Mouse (Mus musculus) neural tube, embryonic 12.5 days (tissue): ENCODE measurements around the gene Dnttip2. TPM values are rescaled to one million over a fixed set of nuclear protein-coding genes. Genes with fewer than 3 reads are reported as not detected.
"Not testable (repeated sequence)": the region's sequence is repeated elsewhere in the genome, so short reads cannot be mapped to it uniquely, and the experiment has no call there.

ENCODE experiments used
- ATAC-seq: fragments of 200-750 bp; cut with Nextera tagmentation; 2 replicates; pipeline ENCODE4 v1.8.0; 2017; ENCODE audit warnings: low read depth, mild to moderate bottlenecking, moderate TSS enrichment, moderate library complexity; ENCODE audit not compliant: low FRiP score
- H3K27ac ChIP-seq: fragments of 300-500 bp; sonication (generic); 2 replicates; pipeline ENCODE4 v1.5.1; 2016
- H3K27me3 ChIP-seq: fragments of 300-500 bp; sonication (generic); replicated peaks from 2 replicates; pipeline ENCODE4 v1.6.1; 2016; ENCODE audit warnings: mild to moderate bottlenecking
- H3K36me3 ChIP-seq: fragments of 300-500 bp; sonication (generic); 2 replicates; pipeline ENCODE4 v1.6.1; 2016; ENCODE audit warnings: mild to moderate bottlenecking
- H3K4me1 ChIP-seq: fragments of 300-500 bp; sonication (generic); 2 replicates; pipeline ENCODE4 v1.6.1; 2016
- H3K4me2 ChIP-seq: fragments of 300-500 bp; sonication (generic); replicated peaks from 2 replicates; pipeline ENCODE4 v1.6.1; 2016; ENCODE audit warnings: mild to moderate bottlenecking
- H3K4me3 ChIP-seq: fragments of 300-500 bp; sonication (generic); 2 replicates; pipeline ENCODE4 v1.5.1; 2016
- H3K9ac ChIP-seq: fragments of 300-500 bp; sonication (generic); 2 replicates; pipeline ENCODE4 v1.6.1; 2016; ENCODE audit warnings: mild to moderate bottlenecking
- H3K9me3 ChIP-seq: fragments of 300-500 bp; sonication (generic); 2 replicates; pipeline ENCODE4 v1.6.1; 2016; ENCODE audit warnings: mild to moderate bottlenecking
- WGBS: fragments of 180-500 bp; shearing (Covaris S2); methylation state at CpG from one replicate; pipeline ENCODE4 v1.1.7; 2016; 5-methylcytosine and 5-hydroxymethylcytosine counted together
- polyA plus RNA-seq: library from polyadenylated mRNA; unstranded; fragments of >200 nt; fragmentation: Nextera tagmentation; extraction: Ambion mirVana; gene quantifications from 2 replicates; pipeline ENCODE4 v1.2.1, GENCODE M21; 2016

Dnttip2 gene
- polyA plus RNA-seq, 1 experiment from 2014 or later = 72.8 TPM

- no peaks in the 10 kb centered on the region for H3K4me1 ChIP-seq
- ATAC-seq = no peak
- H3K4me2 ChIP-seq = no peak overlapping the region
- 50% methylated on average over 3 of the region's 3 CpGs for WGBS
- H3K9me3 ChIP-seq = no peaks in the 10 kb centered on the region
- H3K27me3 ChIP-seq = no peaks in the 10 kb centered on the region
- H3K27ac ChIP-seq = no peak overlapping the region
- H3K9ac ChIP-seq = no peak overlapping the region
- H3K36me3 ChIP-seq = no peaks in the 10 kb centered on the region
- H3K4me3 ChIP-seq = no peak overlapping the region
Measured at GRCm38 (mm10) chr3:122252466-122253253, 21.5 kb upstream of the Dnttip2 start.

DNA sequence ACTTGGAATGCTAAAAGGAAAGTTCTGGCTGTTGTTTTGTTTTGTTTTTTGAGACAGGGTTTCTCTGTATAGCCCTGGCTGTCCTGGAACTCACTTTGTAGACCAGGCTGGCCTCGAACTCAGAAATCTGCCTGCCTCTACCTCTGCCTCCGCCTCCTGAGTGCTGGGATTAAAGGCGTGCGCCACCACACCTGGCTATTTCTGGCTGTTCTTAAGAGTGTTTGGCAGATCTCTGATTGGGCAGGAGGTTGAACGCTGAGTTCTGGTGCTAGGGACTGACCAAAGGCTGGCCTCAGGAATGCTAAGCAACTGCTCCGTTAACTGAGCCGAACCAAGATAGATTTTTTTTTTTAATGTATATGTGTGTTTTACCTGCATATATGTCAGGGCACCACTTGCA, 20.1 kb upstream of the Dnttip2 start:
- H3K4me2 ChIP-seq, H3K9ac ChIP-seq, H3K9me3 ChIP-seq, ATAC-seq, H3K4me3 ChIP-seq, H3K27ac ChIP-seq, H3K4me1 ChIP-seq, H3K27me3 ChIP-seq, H3K36me3 ChIP-seq: not testable (repeated sequence)
- WGBS = 87% methylated on average over 7 of the region's 7 CpGs

GRCm38 (mm10) chr3:122269986-122270385, 4.2 kb upstream of the Dnttip2 start:
- Histone ChIP-seq H3K4me2 (no peak overlapping the region), H3K9me3 (no peaks in the 10 kb centered on the region), H3K27ac (no peak overlapping the region), H3K4me3 (no peak overlapping the region), H3K4me1 (peaks cover 4% of the 10 kb centered on the region), H3K36me3 (peaks cover 7% of the 10 kb centered on the region; the same call in 1 of the 2 replicates), H3K27me3 (no peaks in the 10 kb centered on the region), H3K9ac (no peak overlapping the region)
- WGBS = 75% methylated on average over 5 of the region's 5 CpGs
- no peak for ATAC-seq

- Histone ChIP-seq H3K36me3 (peaks cover 20% of the 10 kb centered on the region), H3K4me1 (peaks cover 23% of the 10 kb centered on the region)
- 88% methylated on average over 1 of the region's 1 CpGs for WGBS
- H3K9me3 ChIP-seq, H3K4me2 ChIP-seq, H3K27ac ChIP-seq, H3K27me3 ChIP-seq, ATAC-seq, H3K9ac ChIP-seq, H3K4me3 ChIP-seq: not testable (repeated sequence)
Measured at GRCm38 (mm10) chr3:122272565-122272964, 1.6 kb upstream of the Dnttip2 start.

GRCm38 (mm10) chr3:122273407-122274240, 564 bp upstream of the Dnttip2 start:
- WGBS = 12% methylated on average over 20 of the region's 20 CpGs
- H3K27me3 ChIP-seq = no peaks in the 10 kb centered on the region
- H3K4me2 ChIP-seq = peak overlapping the region; percentile 40
- peak; percentile 94 for ATAC-seq
- peak overlapping the region; percentile 88; the same call in 1 of the 2 replicates for H3K9ac ChIP-seq
- no peak overlapping the region for H3K27ac ChIP-seq
- peaks cover 26% of the 10 kb centered on the region for H3K36me3 ChIP-seq
- peaks cover 32% of the 10 kb centered on the region for H3K4me1 ChIP-seq
- no peaks in the 10 kb centered on the region for H3K9me3 ChIP-seq
- peak overlapping the region; percentile 94 for H3K4me3 ChIP-seq

DNA sequence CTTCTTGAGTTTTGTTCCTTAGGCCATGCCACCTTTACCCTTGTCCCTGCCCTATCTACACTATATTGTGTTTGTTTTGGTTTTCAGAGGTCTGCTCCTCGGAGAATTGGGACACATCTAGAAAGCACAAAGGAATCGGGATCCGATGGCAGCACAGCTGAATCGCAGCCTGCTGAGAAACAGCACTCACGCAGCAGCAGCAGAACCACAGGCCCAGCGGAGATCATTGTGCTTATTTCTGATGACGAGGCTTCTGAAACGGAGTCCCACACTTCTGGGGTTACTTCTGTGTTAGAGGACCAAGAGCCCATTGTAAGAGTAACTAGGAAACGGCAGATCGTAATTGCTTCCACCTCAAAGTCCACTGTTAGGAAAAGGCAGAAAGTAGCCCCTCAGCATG, 923 bp downstream of the Dnttip2 start:
- WGBS = 76% methylated on average over 10 of the region's 10 CpGs
- Histone ChIP-seq H3K4me1 (peaks cover 32% of the 10 kb centered on the region), H3K4me3 (peak overlapping the region; percentile 94), H3K4me2 (peak overlapping the region; percentile 84), H3K9ac (0 out of 2 replicates have a peak overlapping the region, but pooled peaks have one; percentile 88), H3K27me3 (no peaks in the 10 kb centered on the region), H3K36me3 (peaks cover 40% of the 10 kb centered on the region), H3K9me3 (no peaks in the 10 kb centered on the region), H3K27ac (no peak overlapping the region)
- ATAC-seq = no peak

DNA sequence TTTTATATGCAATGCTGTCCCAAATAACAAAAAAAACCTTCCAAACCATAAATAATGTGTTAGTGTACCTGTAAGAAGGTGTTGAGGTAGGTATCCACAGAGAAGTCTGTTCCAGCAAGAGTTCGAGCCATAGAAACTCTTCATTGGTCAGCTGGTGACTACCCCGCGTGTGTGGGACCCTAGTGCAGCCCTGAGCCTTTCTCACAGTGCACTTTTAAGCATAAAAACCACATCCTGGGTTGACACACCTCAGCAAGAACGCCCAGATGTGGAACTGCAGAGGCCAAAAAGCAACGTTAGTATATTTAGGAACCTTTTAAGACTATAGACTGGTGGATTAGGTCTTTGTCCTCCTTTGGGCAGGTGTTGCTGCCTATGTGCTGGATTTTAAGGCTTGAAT, 13.0 kb downstream of the Dnttip2 start:
- Histone ChIP-seq H3K9ac (no peak overlapping the region), H3K36me3 (peaks cover 31% of the 10 kb centered on the region), H3K4me1 (peaks cover 13% of the 10 kb centered on the region; the same call in 1 of the 2 replicates), H3K4me2 (no peak overlapping the region), H3K27ac (no peak overlapping the region), H3K27me3 (no peaks in the 10 kb centered on the region), H3K4me3 (no peak overlapping the region), H3K9me3 (no peaks in the 10 kb centered on the region)
- no peak for ATAC-seq
- WGBS = 78% methylated on average over 5 of the region's 5 CpGs

DNA sequence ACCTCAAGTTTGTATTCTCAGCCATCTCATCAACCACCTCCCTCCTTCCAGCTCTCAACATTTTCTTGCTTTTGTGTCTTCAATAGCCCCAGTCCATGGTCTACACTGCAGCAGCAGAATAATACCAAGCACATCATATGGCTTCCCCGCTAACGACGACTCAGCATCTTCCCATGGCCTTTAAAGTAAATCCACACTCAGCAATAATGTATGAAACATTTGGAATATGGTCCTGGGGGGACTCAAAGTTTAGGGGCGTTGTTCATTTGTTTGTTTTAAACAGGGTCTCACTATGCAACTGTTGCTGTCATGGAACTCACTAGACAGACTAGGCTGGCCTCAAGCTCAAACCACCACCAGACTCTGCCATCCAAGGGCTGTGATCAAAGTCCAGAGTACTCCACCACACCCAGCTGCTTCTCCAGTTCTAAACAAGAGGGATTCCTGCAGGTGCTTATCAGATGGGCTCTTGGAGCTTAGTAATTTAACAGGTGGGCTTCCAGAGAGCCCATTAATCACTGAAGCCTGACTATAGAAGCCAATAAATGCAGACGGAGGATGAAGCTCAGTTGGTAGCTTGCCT, 14.5 kb downstream of the Dnttip2 start:
- Histone ChIP-seq H3K27ac (no peak overlapping the region), H3K4me2 (no peak overlapping the region), H3K4me3 (no peak overlapping the region), H3K27me3 (no peaks in the 10 kb centered on the region), H3K9me3 (no peaks in the 10 kb centered on the region), H3K36me3 (peaks cover 18% of the 10 kb centered on the region), H3K4me1 (peaks cover 18% of the 10 kb centered on the region; the same call in 1 of the 2 replicates), H3K9ac (no peak overlapping the region)
- no peak for ATAC-seq
- 84% methylated on average over 5 of the region's 5 CpGs for WGBS

DNA sequence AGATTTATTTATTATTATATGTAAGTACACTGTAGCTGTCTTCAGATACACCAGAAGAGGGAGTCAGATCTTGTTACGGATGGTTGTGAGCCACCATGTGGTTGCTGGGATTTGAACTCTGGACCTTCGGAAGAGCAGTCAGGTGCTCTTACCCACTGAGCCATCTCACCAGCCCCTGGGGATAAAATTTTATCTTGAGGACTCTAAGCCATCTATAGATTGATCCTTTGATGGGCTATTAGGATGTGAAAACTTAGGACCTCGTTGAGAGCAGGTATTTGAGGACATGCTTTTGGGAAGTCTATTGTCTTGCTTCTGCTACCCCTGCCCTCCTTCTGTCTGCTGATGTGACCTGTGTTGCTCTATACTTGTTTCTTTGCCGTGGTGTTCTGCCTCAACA, 15.2 kb downstream of the Dnttip2 start:
- not testable (repeated sequence) for H3K4me2 ChIP-seq, ATAC-seq, H3K9ac ChIP-seq, H3K4me3 ChIP-seq, H3K27ac ChIP-seq, H3K27me3 ChIP-seq, H3K9me3 ChIP-seq
- Histone ChIP-seq H3K36me3 (peaks cover 12% of the 10 kb centered on the region), H3K4me1 (peaks cover 19% of the 10 kb centered on the region)
- 84% methylated on average over 4 of the region's 4 CpGs for WGBS

DNA sequence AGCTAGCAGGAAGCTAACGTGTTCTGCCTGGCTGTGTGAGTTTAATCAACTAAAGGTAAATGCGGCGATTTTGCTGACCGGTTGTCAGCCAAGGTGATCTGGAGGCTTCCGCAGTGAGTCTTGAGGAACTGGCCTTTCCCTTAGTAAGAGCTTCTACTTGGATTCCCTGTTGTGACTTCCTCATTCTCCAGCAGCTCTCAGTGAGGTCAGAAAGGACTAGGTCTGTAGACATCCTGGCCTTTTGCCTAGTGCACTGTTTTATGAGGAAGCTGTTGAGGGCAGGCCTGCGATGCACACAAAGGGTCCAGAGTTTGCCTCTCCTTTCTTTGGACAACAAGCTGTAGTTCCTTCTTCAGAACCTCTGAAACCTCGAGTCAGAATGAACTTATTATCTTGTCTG, 16.5 kb downstream of the Dnttip2 start:
- Histone ChIP-seq H3K9ac (no peak overlapping the region), H3K4me2 (no peak overlapping the region), H3K27me3 (no peaks in the 10 kb centered on the region), H3K4me1 (peaks cover 32% of the 10 kb centered on the region), H3K4me3 (no peak overlapping the region), H3K27ac (no peak overlapping the region), H3K36me3 (peaks cover 1% of the 10 kb centered on the region), H3K9me3 (no peaks in the 10 kb centered on the region)
- no peak for ATAC-seq
- WGBS = 81% methylated on average over 7 of the region's 7 CpGs

DNA sequence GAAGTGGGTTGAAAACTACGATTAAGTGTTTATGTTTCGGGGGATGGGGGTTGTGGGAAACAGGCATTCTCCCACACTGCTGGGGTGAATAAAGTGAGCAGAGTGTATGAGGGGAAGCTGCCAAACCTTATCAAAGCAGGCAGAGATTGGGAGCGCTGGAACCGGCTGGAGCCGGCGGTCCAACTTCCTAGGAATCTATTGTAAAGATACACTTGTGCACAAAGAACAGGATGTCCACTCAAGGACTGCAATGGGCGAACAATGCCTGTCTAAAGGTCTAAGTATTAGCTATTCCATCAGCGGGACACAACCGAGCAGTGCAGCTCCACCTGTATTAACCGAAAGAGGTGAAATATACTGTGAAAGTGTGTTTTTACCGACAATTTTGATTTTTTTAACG, 17.6 kb downstream of the Dnttip2 start:
- no peaks in the 10 kb centered on the region for H3K9me3 ChIP-seq
- no peak for ATAC-seq
- H3K4me2 ChIP-seq = peak overlapping the region; percentile 75
- 55% methylated on average over 12 of the region's 12 CpGs for WGBS
- peak overlapping the region; percentile 91; the same call in 1 of the 2 replicates for H3K9ac ChIP-seq
- H3K4me3 ChIP-seq = 0 out of 2 replicates have a peak overlapping the region, but pooled peaks have one; percentile 82
- no peaks in the 10 kb centered on the region for H3K27me3 ChIP-seq
- no peaks in the 10 kb centered on the region for H3K36me3 ChIP-seq
- H3K27ac ChIP-seq = no peak overlapping the region
- peaks cover 32% of the 10 kb centered on the region for H3K4me1 ChIP-seq
